In the genomic region with DNA sequence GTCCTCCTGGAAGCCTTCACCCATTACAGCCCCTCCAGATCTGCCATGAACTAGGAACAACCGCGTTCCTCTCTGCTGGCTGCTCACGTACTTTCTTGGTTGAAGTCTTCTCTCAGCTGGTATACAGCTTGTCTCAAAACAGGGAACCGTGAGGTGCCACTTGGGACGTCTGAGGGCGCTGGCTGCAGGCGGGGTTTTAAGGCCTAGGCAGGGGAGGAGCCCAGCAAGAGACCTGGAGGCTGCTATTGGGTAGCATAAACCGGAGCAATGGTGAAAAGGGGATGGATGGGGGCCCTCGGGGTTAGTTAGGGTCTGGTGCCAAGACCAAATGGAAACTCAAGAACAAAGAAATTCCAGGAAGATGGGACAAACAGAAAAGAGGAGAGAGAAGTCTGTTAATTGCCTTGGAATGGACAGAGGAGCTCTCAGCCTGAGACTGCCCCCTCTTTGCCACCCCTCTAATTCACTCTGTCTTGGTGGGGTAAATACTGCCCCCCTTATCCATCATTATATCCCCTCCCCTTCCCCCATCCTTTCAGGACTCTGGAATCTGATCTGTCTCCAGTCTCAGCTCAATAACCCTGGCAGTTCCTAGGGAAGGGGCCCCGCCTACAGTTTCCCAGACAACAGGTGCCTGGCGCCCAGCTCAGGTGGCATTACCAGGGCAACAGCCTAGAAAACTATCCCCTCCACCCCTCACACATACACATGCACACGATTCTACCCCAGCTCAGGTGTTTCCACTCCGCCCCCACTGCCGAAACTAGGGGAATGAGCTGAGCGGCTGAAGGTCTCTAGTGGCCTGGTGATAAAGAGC, we compare ENCODE assay signal across 12 mouse cellular contexts. TPM values are rescaled to one million over a fixed set of nuclear protein-coding genes. Genes with fewer than 3 reads are reported as not detected.
DNase-seq lines count a peak whose midpoint lies in the region; ATAC-seq and TF ChIP-seq lines count a peak whose summit lies in the region.
"Had no signal": no experiment of that assay in that cellular context is flagged by ENCODE, and none has a peak within 500 bp of the region (broad histone marks: within the 10 kb centered on the region; RNA-seq: fewer than 3 reads in every experiment).

A gene (minus strand): TSS at position 171 of the 817 bp plus-strand sequence.

- H3K4me1 ChIP-seq in forebrain, embryonic 11.5 days (replicated peaks; ENCODE audit: control insufficient read depth, insufficient read depth, low read length), result peaks cover 7% of the 10 kb centered on the region; the same call in 1 of the 2 replicates
- peaks cover 13% of the 10 kb centered on the region for H3K4me1 ChIP-seq in forebrain, embryonic 15.5 days
- peaks cover 21% of the 10 kb centered on the region for H3K4me1 ChIP-seq in forebrain, embryonic 13.5 days
- peaks cover 10% of the 10 kb centered on the region; the same call in 1 of the 2 replicates for H3K4me1 ChIP-seq in kidney, postnatal 0 days (replicated peaks; ENCODE audit: insufficient read depth, low read length)
- peaks cover 5% of the 10 kb centered on the region; the same call in 1 of the 2 replicates for H3K4me1 ChIP-seq in cerebellum, adult 2 months (ENCODE audit: control insufficient read depth, insufficient read depth, low read length)

- 11% methylated on average over 15 of the region's 15 CpGs for WGBS in forebrain, embryonic 11.5 days
- 11% methylated on average over 15 of the region's 15 CpGs for WGBS in forebrain, embryonic 15.5 days
- WGBS in forebrain, embryonic 13.5 days, result 15% methylated on average over 15 of the region's 15 CpGs
- 10% methylated on average over 15 of the region's 15 CpGs for WGBS in kidney, postnatal 0 days
- 54% methylated on average over 15 of the region's 15 CpGs for WGBS in cerebellum, adult 2 months

- TF ChIP-seq POLR2A in cerebellum, adult 2 months (IDR thresholded peaks at IDR 0.05; ENCODE audit: borderline replicate concordance, insufficient read depth, low read length), result no peak

- no peaks in the 10 kb centered on the region for H3K36me3 ChIP-seq in forebrain, embryonic 11.5 days (ENCODE audit: control insufficient read depth, insufficient read depth, low read length)
- no peaks in the 10 kb centered on the region for H3K36me3 ChIP-seq in forebrain, embryonic 15.5 days
- H3K36me3 ChIP-seq in forebrain, embryonic 13.5 days (ENCODE audit: poor library complexity, severe bottlenecking), result no peaks in the 10 kb centered on the region
- no peaks in the 10 kb centered on the region for H3K36me3 ChIP-seq in kidney, postnatal 0 days (ENCODE audit: insufficient read depth, low read length)
- H3K36me3 ChIP-seq: hindbrain, embryonic 15.5 days had no signal

- no peaks in the 10 kb centered on the region for H3K9me3 ChIP-seq in forebrain, embryonic 11.5 days (ENCODE audit: control insufficient read depth, low read length)
- no peaks in the 10 kb centered on the region for H3K9me3 ChIP-seq in forebrain, embryonic 15.5 days
- H3K9me3 ChIP-seq in forebrain, embryonic 13.5 days (replicated peaks), result no peaks in the 10 kb centered on the region
- H3K9me3 ChIP-seq in kidney, postnatal 0 days (replicated peaks; ENCODE audit: low read length), result no peaks in the 10 kb centered on the region
- H3K9me3 ChIP-seq: hindbrain, embryonic 15.5 days had no signal

- H3K9ac ChIP-seq in forebrain, embryonic 11.5 days (ENCODE audit: low read length), result no peak within 1 kb of the TSS
- no peak within 1 kb of the TSS for H3K9ac ChIP-seq in forebrain, embryonic 15.5 days (replicated peaks)
- H3K9ac ChIP-seq in forebrain, embryonic 13.5 days, result no peak within 1 kb of the TSS
- peak within 1 kb of the TSS; percentile 35 for H3K9ac ChIP-seq in kidney, postnatal 0 days (ENCODE audit: low read depth, low read length)
- H3K9ac ChIP-seq: hindbrain, embryonic 15.5 days had no signal

- ATAC-seq in forebrain, embryonic 11.5 days (replicated peaks; ENCODE audit: low FRiP score), result peak; percentile 78
- no peak for ATAC-seq in forebrain, embryonic 15.5 days (replicated peaks)
- ATAC-seq in forebrain, embryonic 13.5 days, result peak; percentile 58; the same call in 1 of the 2 replicates
- peak; percentile 85 for ATAC-seq in kidney, postnatal 0 days (replicated peaks; ENCODE audit: low FRiP score, low read depth)
- ATAC-seq: activated CD4-positive, CD25-positive, alpha-beta regulatory T cell, adult 4 months had no signal

- DNase-seq in forebrain, embryonic 11.5 days (ENCODE audit: low spot score), result no peak
- peak; percentile 70 for DNase-seq in 3134 (ENCODE audit: extremely low read depth, insufficient read length, low spot score)
- DNase-seq in kidney, postnatal 0 days (ENCODE audit: low spot score), result peak; percentile 87
- DNase-seq in yolk sac, embryonic 10.5 days (ENCODE audit: low spot score), result no peak
- DNase-seq in testis, postnatal 14 days (ENCODE audit: low spot score), result no peak
- DNase-seq in cerebellum, adult 2 months, result no peak
- DNase-seq: cerebellum, adult 9-10 months; left cerebral cortex, postnatal 4 days had no signal

- peaks cover 36% of the 10 kb centered on the region for H3K27me3 ChIP-seq in forebrain, embryonic 11.5 days (ENCODE audit: control insufficient read depth, insufficient read depth, low read length)
- peaks cover 36% of the 10 kb centered on the region for H3K27me3 ChIP-seq in forebrain, embryonic 15.5 days
- peaks cover 54% of the 10 kb centered on the region for H3K27me3 ChIP-seq in forebrain, embryonic 13.5 days
- H3K27me3 ChIP-seq in kidney, postnatal 0 days (ENCODE audit: insufficient read depth, low read length), result peaks cover 10% of the 10 kb centered on the region; the same call in 1 of the 2 replicates
- no peaks in the 10 kb centered on the region for H3K27me3 ChIP-seq in cerebellum, adult 2 months (ENCODE audit: control insufficient read depth, insufficient read depth, low read length)

- H3K4me3 ChIP-seq in forebrain, embryonic 11.5 days (ENCODE audit: low read depth, low read length), result peak within 1 kb of the TSS; percentile 10; the same call in 1 of the 2 replicates
- H3K4me3 ChIP-seq in forebrain, embryonic 15.5 days, result no peak within 1 kb of the TSS
- H3K4me3 ChIP-seq in forebrain, embryonic 13.5 days, result peak within 1 kb of the TSS; percentile 6; the same call in 1 of the 2 replicates
- peak within 1 kb of the TSS; percentile 33 for H3K4me3 ChIP-seq in kidney, postnatal 0 days (replicated peaks; ENCODE audit: low read depth, low read length)
- no peak within 1 kb of the TSS for H3K4me3 ChIP-seq in cerebellum, adult 2 months (replicated peaks; ENCODE audit: insufficient read depth, low read depth, low read length)
- H3K4me3 ChIP-seq: hindbrain, embryonic 15.5 days had no signal

- H3K27ac ChIP-seq in forebrain, embryonic 11.5 days (ENCODE audit: low read depth, low read length), result no peak within 1 kb of the TSS
- H3K27ac ChIP-seq in forebrain, embryonic 15.5 days (replicated peaks), result no peak within 1 kb of the TSS
- no peak within 1 kb of the TSS for H3K27ac ChIP-seq in forebrain, embryonic 13.5 days
- H3K27ac ChIP-seq in kidney, postnatal 0 days, result peak within 1 kb of the TSS; percentile 84
- no peak within 1 kb of the TSS for H3K27ac ChIP-seq in cerebellum, adult 2 months (ENCODE audit: insufficient read depth, low read length)
- H3K27ac ChIP-seq: hindbrain, embryonic 15.5 days had no signal

- H3K4me2 ChIP-seq in forebrain, embryonic 11.5 days (ENCODE audit: low read depth, low read length, severe bottlenecking), result peak within 1 kb of the TSS; percentile 18; the same call in 1 of the 2 replicates
- H3K4me2 ChIP-seq in forebrain, embryonic 15.5 days (replicated peaks), result no peak within 1 kb of the TSS
- H3K4me2 ChIP-seq in forebrain, embryonic 13.5 days, result peak within 1 kb of the TSS; percentile 39
- peak within 1 kb of the TSS; percentile 54 for H3K4me2 ChIP-seq in kidney, postnatal 0 days (ENCODE audit: low read length)
- H3K4me2 ChIP-seq: hindbrain, embryonic 15.5 days had no signal

- TF ChIP-seq CTCF in kidney, postnatal 0 days (IDR thresholded peaks at IDR 0.05; ENCODE audit: low read depth), result no peak
- TF ChIP-seq CTCF in cerebellum, adult 2 months (IDR thresholded peaks at IDR 0.05; ENCODE audit: borderline replicate concordance, insufficient read depth, low read depth, low read length), result no peak

RNA-seq across cellular contexts. Expression of the gene that starts here (rescaled TPM):
- polyA plus RNA-seq in forebrain, embryonic 11.5 days (2014; fragmentation: Nextera tagmentation; extraction: Ambion mirVana), result 4.8 and 6.6 TPM in 2 replicates
- 1.2 TPM in 2 replicates for polyA plus RNA-seq in forebrain, embryonic 15.5 days (2015; fragmentation: Nextera tagmentation; extraction: Ambion mirVana)
- 2.0 and 3.3 TPM in 2 replicates for polyA plus RNA-seq in forebrain, embryonic 13.5 days (2015; fragmentation: Nextera tagmentation; extraction: Ambion mirVana)
- polyA plus RNA-seq in kidney, postnatal 0 days (2015; fragmentation: Nextera tagmentation; extraction: Ambion mirVana), result 41.2 and 41.8 TPM in 2 replicates
- 0.52 and 0.79 TPM in 2 replicates for polyA plus RNA-seq in cerebellum, adult 2 months (2012; rRNA removed)
- polyA plus RNA-seq: activated CD4-positive, CD25-positive, alpha-beta regulatory T cell, adult 4 months had no signal

Comparison
In these comparisons a context has a peak if more than half of its experiments do, and no peak if none do; other contexts are left out.
1. H3K4me3 ChIP-seq: peak in forebrain, embryonic 11.5 days (single experiment), forebrain, embryonic 13.5 days (single experiment) and kidney, postnatal 0 days (single experiment); none in forebrain, embryonic 15.5 days (single experiment) and cerebellum, adult 2 months (single experiment).
2. DNase-seq: peak in 3134 (single experiment) and kidney, postnatal 0 days (single experiment); none in forebrain, embryonic 11.5 days (single experiment), yolk sac, embryonic 10.5 days (single experiment), testis, postnatal 14 days (single experiment) and cerebellum, adult 2 months (0 of 2).